Mouse (Mus musculus): ENCODE results near the gene Gm49336.

DNA sequence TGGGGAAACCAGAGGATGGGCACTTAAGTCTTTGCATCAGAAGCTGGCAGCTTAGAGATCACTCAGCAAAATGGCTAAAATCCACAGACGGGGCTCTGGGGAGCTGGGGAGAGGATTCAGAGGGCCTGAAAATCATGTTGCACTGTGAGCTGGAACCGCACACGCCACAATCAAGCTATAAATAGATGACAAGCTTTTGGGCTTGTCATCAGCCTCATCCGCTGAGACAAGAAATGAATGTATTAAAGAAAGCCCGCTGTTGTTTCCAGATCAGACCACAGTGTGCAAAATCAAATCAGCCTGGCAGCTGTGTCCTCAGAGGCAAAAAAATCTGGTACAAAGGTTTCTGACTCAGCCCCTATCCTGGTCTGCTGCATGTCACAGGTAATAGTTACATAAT lies 61.5 kb downstream of the Gm49336 start:
- TF ChIP-seq CTCF (IDR thresholded peaks at IDR 0.05; ENCODE audit: low read depth) (no peak), EP300 (IDR thresholded peaks at IDR 0.05; ENCODE audit: low read depth) (no peak)
